Mouse (Mus musculus) kidney, embryonic 14.5 days (tissue): ENCODE data around the gene Tex13a. TPM values are rescaled to one million over a fixed set of nuclear protein-coding genes. Genes with fewer than 3 reads are reported as not detected.

Experiments used
- ATAC-seq: fragments of 200-750 bp; cut with Nextera tagmentation; 2 replicates; pipeline ENCODE4 v1.8.0; 2017; ENCODE audit warnings: moderate number of reproducible peaks, mild to moderate bottlenecking, moderate TSS enrichment, moderate library complexity; ENCODE audit not compliant: low FRiP score, low TSS enrichment
- H3K27ac ChIP-seq: fragments of 300-500 bp; sonication (generic); 2 replicates; pipeline ENCODE4 v1.5.1; 2014; ENCODE audit warnings: low read depth, mild to moderate bottlenecking, low read length, moderate library complexity, mixed read lengths
- H3K27me3 ChIP-seq: fragments of 300-500 bp; sonication (generic); 2 replicates; pipeline ENCODE4 v1.6.1; 2014; ENCODE audit warnings: mild to moderate bottlenecking, low read length; ENCODE audit not compliant: control insufficient read depth, insufficient read depth
- H3K36me3 ChIP-seq: fragments of 300-500 bp; sonication (generic); 2 replicates; pipeline ENCODE4 v1.6.1; 2014; ENCODE audit warnings: low read length, mixed read lengths; ENCODE audit not compliant: control insufficient read depth, insufficient read depth
- H3K4me1 ChIP-seq: fragments of 300-500 bp; sonication (generic); 2 replicates; pipeline ENCODE4 v1.6.1; 2014; ENCODE audit warnings: low read length, mixed read lengths; ENCODE audit not compliant: control insufficient read depth, insufficient read depth
- H3K4me2 ChIP-seq: fragments of 300-500 bp; sonication (generic); replicated peaks from 2 replicates; pipeline ENCODE4 v1.6.1; 2014; ENCODE audit warnings: low read depth, mild to moderate bottlenecking, low read length
- H3K4me3 ChIP-seq: fragments of 300-500 bp; sonication (generic); 2 replicates; pipeline ENCODE4 v1.5.1; 2014; ENCODE audit warnings: mild to moderate bottlenecking, low read length
- H3K9ac ChIP-seq: fragments of 300-500 bp; sonication (generic); 2 replicates; pipeline ENCODE4 v1.6.1; 2014; ENCODE audit warnings: low read depth, mild to moderate bottlenecking, low read length, moderate library complexity
- H3K9me3 ChIP-seq: fragments of 300-500 bp; sonication (generic); 2 replicates; pipeline ENCODE4 v1.6.1; 2016; ENCODE audit warnings: low read length; ENCODE audit not compliant: control insufficient read depth
- WGBS: fragments of 180-500 bp; shearing (Covaris S2); extraction: QIAGEN DNeasy Blood & Tissue Kit; methylation state at CpG from one replicate; pipeline ENCODE4 v1.1.7; 2014; 5-methylcytosine and 5-hydroxymethylcytosine counted together
- polyA plus RNA-seq: library from polyadenylated mRNA; unstranded; fragments of >200 nt; fragmentation: Nextera tagmentation; extraction: Ambion mirVana; gene quantifications from 2 replicates; pipeline ENCODE4 v1.2.1, GENCODE M21; 2014

The Tex13a gene
- polyA plus RNA-seq, result not detected in 2 replicates

GRCm38 (mm10) chrX:138209480-138209879 lies at the start of gene Tex13a:
Tex13a (minus strand) TSS chrX:138209580.
- H3K36me3 ChIP-seq, result no peaks in the 10 kb centered on the region
- no peak within 1 kb of the TSS for H3K27ac ChIP-seq
- H3K4me2 ChIP-seq, result no peak within 1 kb of the TSS
- no peak for ATAC-seq
- H3K4me1 ChIP-seq, result no peaks in the 10 kb centered on the region
- no peaks in the 10 kb centered on the region for H3K9me3 ChIP-seq
- no peaks in the 10 kb centered on the region for H3K27me3 ChIP-seq
- WGBS, result 77% methylated on average over 3 of the region's 3 CpGs
- H3K4me3 ChIP-seq, result no peak within 1 kb of the TSS
- H3K9ac ChIP-seq, result no peak within 1 kb of the TSS

GRCm38 (mm10) chrX:138234626-138235025 lies 25.2 kb upstream of the Tex13a start:
- WGBS, result 50% methylated on average over 4 of the region's 4 CpGs
- Histone ChIP-seq H3K9me3 (no peaks in the 10 kb centered on the region), H3K27me3 (no peaks in the 10 kb centered on the region), H3K36me3 (no peaks in the 10 kb centered on the region), H3K9ac (no peak overlapping the region), H3K27ac (no peak overlapping the region), H3K4me3 (no peak overlapping the region), H3K4me1 (no peaks in the 10 kb centered on the region), H3K4me2 (no peak overlapping the region)
- ATAC-seq, result no peak

GRCm38 (mm10) chrX:138170146-138170545 lies 39.2 kb downstream of the Tex13a start:
- no peak overlapping the region for H3K9ac ChIP-seq
- no peaks in the 10 kb centered on the region for H3K4me1 ChIP-seq
- ATAC-seq, result no peak
- H3K36me3 ChIP-seq, result no peaks in the 10 kb centered on the region
- no peak overlapping the region for H3K27ac ChIP-seq
- no peak overlapping the region for H3K4me3 ChIP-seq
- H3K27me3 ChIP-seq, result no peaks in the 10 kb centered on the region
- H3K4me2 ChIP-seq, result no peak overlapping the region
- no peaks in the 10 kb centered on the region for H3K9me3 ChIP-seq
- WGBS, result 15% methylated on average over 3 of the region's 3 CpGs
